Mouse (Mus musculus): ENCODE measurements around the gene Trim11.
"Not testable (repeated sequence)": the region's sequence is repeated elsewhere in the genome, so short reads cannot be mapped to it uniquely, and the experiment has no call there.

Trim11 gene

DNA sequence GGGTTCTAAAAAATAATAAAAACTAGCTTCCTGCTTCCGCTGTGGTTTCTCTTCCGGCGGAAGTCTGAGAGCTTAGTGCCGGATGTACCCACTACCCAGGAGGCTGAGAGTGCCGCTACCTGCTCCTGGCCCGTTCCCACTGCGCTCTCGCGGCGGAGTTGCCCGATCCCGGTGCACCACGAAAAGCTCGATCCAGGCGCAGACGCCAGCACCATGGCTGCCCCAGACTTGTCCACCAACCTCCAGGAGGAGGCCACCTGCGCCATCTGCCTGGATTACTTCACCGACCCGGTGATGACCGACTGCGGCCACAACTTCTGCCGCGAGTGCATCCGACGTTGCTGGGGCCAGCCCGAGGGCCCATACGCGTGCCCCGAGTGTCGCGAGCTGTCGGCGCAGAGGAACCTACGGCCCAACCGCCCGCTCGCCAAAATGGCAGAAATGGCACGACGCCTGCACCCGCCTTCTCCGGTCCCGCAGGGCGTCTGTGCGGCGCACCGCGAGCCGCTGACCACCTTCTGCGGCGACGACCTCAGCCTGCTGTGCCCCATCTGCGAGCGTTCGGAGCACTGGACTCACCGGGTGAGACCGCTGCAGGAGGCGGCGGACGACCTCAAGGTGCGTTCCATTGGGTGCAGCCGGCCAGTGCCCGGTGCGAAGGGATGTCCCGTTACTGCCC, at the start of gene Trim11:
Gene Trim11 (plus strand): TSS at position 67 of the 679 bp plus-strand sequence.
- in situ Hi-C loops (cut with MboI; ENCODE audit: low pct_unique_long_range_greater_than_20kb in 1 of 2, low sequenced_read_pairs in 2 of 2, unreplicated experiment in 1 of 2): no loop called here

DNA sequence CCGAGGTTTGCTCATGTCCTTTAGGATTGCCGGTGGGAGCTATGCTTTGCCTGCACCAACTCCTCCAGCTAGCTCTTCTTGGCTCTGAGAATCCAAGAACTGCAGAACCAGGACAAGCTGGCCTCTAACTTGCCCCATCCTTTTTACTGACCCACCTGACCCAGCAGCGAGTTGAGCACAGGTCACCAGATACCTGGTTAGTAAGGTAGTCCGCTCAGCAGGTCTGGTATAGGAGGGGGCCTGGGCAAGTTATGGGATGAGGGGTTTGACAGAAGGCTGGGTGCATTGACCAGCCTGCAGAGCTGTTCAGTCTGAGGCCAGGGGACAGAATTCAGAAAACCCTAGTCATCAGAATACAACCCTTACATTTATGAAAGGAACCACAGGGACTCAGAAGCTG, 48.8 kb upstream of the Trim11 start:
- in situ Hi-C loops (cut with MboI; ENCODE audit: low pct_unique_long_range_greater_than_20kb in 1 of 2, low sequenced_read_pairs in 2 of 2, unreplicated experiment in 1 of 2): no loop called here

DNA sequence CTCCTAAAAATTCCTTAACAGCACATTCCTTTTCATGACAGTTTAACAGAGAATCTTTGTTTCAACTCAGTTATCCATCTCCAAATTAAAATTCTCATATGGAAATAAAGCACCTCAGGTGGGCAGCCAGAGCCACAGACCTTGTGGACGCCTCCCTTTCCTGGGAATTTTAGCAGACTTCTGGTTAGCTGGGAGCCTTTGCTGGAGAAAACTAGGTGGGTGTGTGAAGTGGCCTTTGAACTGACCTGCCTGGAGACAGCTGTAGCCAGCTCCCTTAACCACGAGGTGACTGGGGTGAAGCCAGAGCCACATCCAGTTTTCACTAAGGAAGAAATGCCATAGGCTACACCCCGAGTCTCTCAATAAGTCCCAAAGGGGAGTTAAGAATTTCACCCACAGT, 48.3 kb upstream of the Trim11 start:
- in situ Hi-C loops (cut with MboI; ENCODE audit: low pct_unique_long_range_greater_than_20kb in 1 of 2, low sequenced_read_pairs in 2 of 2, unreplicated experiment in 1 of 2): no loop called here

DNA sequence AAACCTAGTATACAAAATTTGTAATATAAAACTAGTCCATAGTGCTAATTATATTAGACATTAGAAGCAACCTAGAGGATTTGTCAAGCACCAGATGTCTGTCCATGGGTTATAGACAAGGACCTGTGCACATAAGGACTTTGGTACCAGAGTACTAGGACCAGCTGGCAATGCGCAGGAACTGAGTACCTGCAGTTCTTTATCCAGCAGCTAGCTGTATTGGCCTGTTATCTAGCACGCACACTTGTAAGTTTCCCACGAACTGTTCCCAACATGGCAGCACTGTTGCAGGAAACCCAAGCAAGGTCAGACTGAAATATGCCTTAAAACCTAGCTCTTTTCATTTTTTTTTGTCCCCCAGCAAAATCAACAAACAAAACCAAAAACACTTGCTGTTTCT, 47.6 kb upstream of the Trim11 start:
- in situ Hi-C loops (cut with MboI; ENCODE audit: low pct_unique_long_range_greater_than_20kb in 1 of 2, low sequenced_read_pairs in 2 of 2, unreplicated experiment in 1 of 2): no loop called here

DNA sequence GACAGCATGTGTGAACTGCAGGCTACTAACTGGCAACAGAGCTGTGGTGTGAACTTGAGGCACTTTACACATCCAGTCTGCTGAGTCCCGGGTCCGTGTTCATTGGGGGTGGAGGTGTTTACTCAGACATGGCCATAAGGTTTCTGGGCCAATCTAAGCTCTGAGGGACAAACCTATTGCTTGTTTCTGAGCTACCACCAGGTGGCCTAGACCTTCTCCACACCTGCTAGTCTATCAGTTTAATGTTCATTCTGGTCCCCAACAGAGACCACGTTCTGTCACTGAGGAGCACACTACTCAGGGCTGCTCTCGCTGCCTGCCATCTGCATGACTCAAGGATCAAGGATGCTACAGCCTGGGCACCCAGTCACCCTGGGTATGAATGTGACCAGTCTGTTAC, 46.3 kb upstream of the Trim11 start:
- in situ Hi-C loops (cut with MboI; ENCODE audit: low pct_unique_long_range_greater_than_20kb in 1 of 2, low sequenced_read_pairs in 2 of 2, unreplicated experiment in 1 of 2): no loop called here

DNA sequence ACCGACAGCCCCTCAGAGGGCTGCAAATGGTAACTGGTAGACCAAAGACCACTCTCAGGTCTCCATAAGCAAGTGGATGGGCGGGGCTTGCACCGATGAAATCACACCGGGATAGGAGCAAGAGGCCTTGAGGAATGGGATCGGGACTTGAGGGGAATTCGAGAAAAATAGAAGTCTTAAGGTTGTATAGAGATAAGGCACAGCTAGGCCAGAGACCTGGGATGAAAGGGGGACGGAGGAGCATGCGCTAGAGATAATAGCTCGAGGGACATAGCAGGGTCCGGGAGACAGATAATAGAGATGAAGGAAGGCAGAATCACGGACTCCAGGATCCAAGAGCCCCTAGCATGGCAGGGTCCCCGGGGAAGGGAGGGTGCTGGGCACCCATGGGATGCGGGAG, 40.0 kb upstream of the Trim11 start:
- in situ Hi-C loops (cut with MboI; ENCODE audit: low pct_unique_long_range_greater_than_20kb in 1 of 2, low sequenced_read_pairs in 2 of 2, unreplicated experiment in 1 of 2): no loop called here

DNA sequence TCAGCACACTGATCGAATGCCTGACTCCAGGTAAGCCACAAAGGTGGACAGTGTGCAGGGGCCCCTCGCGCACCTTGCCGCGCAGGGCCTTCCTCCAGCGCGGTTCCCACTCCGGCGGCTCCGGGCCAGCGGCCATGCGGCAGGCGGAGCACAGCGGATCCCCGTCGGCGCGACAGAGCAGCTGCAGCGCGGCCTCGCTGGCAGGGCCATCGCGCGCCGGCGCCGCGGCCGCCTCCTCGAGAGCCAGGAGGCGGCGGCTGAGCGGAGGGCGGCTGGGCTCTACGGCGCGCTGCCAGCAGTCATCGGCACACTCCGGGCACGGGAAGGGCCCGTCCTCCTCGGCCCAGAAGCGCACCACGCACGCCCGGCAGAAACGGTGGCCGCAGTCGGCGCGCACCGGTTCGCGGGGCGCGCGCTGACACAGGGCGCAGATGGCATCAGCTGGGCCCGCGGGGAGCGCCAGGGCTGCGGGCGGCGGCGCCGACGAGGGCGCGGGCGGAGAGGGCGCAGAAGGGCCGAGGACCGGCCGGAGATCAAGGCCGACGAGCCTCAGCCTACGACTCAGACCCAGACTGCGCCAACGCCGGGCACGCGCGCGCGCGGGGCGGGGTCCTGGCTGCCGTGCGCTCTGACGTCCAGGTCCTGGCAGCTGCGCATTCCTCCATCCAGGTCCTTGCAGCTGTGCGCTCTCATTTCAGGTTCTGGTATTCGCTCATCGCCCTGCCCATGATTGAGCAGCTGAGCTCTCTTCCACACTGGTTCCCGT, 39.4 kb upstream of the Trim11 start, which contains the start of gene Rnf187:
Gene Rnf187 (minus strand): TSS at position 595 of the 766 bp plus-strand sequence.
- in situ Hi-C loops (cut with MboI; ENCODE audit: low pct_unique_long_range_greater_than_20kb in 1 of 2, low sequenced_read_pairs in 2 of 2, unreplicated experiment in 1 of 2): no loop called here

DNA sequence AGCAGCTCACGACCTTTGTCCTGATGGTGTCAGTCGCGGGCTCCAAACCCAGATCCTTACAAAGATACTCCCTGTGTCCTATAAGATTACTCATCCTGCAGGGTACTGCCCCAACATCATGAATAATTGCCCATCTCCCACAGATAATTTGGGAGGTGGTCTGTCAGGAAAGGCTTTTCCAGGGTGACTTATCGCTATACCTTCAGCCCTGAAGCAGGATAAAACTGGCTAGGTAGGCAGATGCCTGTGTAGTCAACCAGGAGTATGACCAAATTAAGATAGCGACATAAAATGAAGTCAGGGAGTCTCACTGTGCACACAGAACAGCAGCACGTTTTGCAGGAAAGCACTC, 38.8 kb upstream of the Trim11 start:
- in situ Hi-C loops (cut with MboI; ENCODE audit: low pct_unique_long_range_greater_than_20kb in 1 of 2, low sequenced_read_pairs in 2 of 2, unreplicated experiment in 1 of 2): no loop called here

DNA sequence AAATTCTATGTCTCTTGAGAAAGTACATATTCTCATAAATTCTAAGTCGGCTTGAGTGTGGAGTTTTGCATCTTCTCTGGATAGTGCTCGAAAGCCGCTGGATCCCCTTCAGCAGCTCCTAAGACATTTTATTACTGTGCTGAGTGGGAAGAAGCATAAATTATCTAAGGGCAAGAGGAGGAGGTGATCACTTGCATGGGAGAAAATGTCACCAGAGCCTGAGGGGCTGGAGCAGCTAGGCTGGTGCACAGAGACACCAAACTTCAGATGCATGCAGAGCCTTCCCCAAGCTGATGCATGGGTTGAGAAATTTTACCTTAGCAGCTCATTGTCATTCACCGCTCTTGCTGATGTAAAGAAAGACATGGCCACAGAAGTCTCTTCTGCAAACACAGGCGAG, 33.8 kb upstream of the Trim11 start:
- in situ Hi-C loops (cut with MboI; ENCODE audit: low pct_unique_long_range_greater_than_20kb in 1 of 2, low sequenced_read_pairs in 2 of 2, unreplicated experiment in 1 of 2): no loop called here

DNA sequence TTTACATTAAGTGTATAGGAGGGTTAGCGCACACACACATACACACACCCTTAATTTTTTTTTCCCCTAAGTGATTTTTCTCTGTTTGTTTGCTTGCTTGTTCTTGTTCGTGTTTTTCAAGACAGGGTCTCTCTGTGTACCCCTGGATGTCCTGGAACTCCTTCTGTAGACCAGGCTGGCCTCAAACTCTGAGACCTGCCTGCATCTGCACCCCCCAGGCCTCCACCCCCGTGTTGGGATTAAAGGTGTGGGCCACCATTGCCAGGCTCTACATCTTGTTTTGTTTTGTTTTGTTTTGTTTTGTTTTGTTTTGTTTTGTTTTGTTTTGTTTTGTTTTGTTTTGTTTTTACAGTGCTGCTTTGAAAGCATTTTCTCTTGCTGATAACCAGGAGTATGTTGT, 30.6 kb upstream of the Trim11 start:
- in situ Hi-C loops (cut with MboI; ENCODE audit: low pct_unique_long_range_greater_than_20kb in 1 of 2, low sequenced_read_pairs in 2 of 2, unreplicated experiment in 1 of 2): no loop called here

DNA sequence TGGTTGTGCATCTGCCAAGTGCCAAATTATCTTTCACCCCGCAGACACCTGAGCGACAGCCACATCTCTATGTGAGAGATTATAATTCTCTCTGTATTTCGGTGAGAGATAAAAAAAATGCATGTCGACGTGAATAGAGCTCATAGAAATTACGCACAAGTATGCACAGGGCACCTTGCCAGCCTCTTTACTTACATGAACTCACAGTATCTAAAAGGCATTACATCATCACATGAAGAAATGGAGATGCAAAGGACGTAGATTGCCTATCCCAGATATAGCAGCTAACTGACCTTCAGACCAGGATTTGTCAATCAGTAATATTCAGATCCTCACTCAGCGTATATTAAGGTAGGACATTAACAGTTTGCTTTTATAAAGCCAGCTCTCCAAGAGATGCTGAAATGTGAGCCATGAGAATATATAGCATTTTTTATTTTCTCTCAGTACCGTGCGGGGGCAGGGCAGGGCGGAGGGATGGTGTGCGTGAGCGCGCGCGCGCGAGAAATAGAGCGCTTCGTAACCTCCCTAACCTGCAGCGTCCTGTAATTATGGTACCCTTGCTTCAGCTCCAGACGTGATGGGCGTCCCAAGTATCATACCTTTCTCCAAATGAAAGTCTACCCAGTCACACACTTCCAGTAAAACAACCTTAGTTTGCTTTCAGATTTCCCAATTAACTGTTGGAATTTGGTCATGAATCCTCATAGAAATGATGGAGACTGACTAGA, 29.9 kb upstream of the Trim11 start:
- in situ Hi-C loops (cut with MboI; ENCODE audit: low pct_unique_long_range_greater_than_20kb in 1 of 2, low sequenced_read_pairs in 2 of 2, unreplicated experiment in 1 of 2): no loop called here

DNA sequence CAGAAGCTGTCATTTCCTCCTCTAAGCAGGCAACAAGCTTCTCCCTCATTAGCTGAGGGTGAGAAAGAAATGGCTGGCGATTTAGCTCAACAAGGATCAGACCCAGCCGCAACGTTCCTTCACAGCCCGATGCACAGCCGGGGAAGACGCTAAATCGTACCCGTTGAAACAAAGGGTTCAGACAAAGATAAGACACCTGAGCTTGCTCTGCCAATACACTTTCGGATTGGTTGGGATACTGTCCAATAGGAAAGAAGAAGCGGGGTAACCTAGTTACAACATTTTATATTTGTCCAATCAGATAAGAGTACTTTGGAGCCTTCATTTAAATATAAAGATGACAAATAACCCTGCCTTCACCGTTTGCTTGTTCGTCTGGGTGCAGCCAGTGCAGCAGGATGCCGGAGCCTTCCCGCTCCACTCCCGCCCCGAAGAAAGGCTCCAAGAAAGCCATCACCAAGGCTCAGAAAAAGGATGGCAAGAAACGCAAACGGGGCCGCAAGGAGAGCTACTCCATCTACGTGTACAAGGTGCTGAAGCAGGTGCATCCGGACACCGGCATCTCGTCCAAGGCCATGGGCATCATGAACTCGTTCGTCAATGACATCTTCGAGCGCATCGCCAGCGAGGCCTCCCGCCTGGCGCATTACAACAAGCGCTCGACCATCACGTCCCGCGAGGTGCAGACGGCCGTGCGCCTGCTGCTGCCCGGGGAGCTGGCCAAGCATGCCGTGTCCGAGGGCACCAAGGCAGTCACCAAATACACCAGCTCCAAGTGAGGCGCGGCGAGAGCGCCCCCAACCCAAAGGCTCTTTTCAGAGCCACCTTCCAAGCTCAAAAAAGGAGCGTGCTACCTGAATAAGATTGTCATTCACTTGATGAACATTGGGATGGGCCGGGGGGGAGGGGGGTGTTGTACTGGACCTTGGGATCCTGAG, 29.1 kb upstream of the Trim11 start, which contains the start of gene Hist3h2ba:
Gene Hist3h2ba (plus strand): TSS at position 379 of the 938 bp plus-strand sequence.
- in situ Hi-C loops (cut with MboI; ENCODE audit: low pct_unique_long_range_greater_than_20kb in 1 of 2, low sequenced_read_pairs in 2 of 2, unreplicated experiment in 1 of 2): no loop called here

DNA sequence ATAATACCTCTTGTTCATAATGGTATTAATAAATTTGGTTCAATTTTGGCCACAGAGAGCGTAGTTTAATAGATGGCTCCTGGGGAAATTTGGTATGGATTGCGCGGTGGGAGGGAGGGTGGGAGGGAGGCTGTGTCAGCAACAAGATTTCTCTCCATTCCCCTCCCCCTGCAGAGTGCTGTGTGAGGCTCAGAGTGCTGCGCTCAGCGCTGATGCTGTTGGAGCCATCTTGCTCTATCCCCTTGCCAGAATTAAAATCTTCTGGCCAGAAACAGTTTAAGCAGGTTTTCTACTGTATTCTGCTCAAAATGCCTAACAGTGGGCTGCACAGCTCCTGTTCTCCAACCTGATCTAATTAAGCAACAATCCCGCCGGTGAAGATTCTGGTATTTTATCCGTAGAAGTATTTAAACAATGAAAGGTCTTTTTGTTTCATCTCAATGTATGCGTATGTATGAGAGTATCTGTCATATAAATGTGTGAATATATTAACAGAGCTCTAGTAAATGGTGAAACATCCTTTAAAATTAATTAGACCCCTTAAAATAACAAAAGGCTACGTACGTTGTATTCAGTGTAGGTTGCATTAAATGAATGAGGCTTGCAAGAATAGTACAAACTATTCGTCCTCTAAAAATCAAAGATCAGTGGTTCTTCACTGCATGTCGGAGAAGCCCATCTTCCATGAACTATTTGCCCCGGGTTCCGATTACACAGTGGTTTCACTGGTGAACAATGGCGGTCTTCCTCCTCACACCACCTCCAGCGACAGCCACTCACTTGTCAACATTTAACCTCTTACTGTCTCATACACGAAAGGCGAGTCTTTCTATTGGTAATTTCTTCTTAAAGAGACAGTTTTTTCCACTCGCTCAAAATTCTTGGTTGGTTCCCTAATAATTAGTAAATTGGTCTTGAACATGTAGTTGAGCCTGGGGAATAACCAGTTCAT, 28.1 kb upstream of the Trim11 start:
- in situ Hi-C loops (cut with MboI; ENCODE audit: low pct_unique_long_range_greater_than_20kb in 1 of 2, low sequenced_read_pairs in 2 of 2, unreplicated experiment in 1 of 2): no loop called here

DNA sequence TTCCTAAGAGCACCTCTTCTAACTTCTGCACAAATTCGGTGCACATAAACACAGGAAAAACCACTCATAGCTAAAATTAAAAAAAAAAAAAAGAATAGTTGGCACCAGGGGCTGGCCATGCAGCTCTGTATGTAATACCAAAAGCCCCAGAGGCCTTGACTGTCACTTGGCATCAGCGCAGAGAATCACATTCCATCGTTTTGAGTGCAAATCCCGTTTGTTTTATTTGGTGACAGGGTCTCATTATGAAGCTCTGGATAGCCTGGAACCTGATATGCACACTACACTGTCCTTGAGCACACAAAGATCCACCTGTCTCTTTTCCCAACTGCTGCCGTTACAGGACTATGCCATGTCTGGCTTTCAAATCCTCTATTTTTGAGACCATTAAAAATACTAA, 26.7 kb upstream of the Trim11 start:
- in situ Hi-C loops (cut with MboI; ENCODE audit: low pct_unique_long_range_greater_than_20kb in 1 of 2, low sequenced_read_pairs in 2 of 2, unreplicated experiment in 1 of 2): no loop called here

DNA sequence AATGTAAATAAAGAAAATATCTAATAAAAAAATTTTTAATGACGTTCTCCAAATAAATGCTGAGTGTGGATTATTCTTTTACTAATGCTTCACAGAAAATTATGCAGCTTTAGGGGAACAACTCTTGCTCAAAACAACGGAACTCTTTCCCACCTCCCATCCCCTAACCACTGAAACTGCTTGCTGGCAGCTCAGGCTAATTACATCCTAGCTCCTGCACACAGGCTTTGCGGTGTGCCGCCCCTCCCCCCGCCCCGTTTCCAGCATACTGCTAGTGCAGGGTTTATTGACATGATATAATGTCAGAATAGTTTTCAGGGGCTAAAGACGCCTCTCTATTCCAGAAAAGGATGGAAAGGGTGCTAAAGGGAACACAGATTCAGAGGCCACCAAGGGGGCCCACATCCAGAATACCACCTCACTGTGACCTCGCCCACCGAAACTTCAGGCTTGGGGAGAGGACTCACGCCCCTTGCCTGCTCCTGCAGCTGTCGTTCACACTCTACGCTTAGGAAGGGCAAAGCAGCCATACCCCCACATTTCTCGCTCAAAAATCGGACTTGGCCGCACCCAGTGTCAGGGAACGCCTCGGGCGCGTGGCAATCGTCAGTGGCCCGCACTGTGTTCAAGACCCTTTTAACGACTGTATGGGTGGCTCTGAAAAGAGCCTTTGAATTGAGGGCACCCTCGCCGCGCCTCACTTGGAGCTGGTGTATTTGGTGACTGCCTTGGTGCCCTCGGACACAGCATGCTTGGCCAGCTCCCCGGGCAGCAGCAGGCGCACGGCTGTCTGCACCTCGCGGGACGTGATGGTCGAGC, 24.3 kb upstream of the Trim11 start:
- in situ Hi-C loops (cut with MboI; ENCODE audit: low pct_unique_long_range_greater_than_20kb in 1 of 2, low sequenced_read_pairs in 2 of 2, unreplicated experiment in 1 of 2): no loop called here

DNA sequence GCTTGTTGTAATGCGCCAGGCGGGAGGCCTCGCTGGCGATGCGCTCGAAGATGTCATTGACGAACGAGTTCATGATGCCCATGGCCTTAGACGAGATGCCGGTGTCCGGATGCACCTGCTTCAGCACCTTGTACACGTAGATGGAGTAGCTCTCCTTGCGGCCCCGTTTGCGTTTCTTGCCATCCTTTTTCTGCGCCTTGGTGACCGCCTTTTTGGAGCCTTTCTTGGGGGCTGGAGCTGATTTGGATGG, 23.8 kb upstream of the Trim11 start:
- in situ Hi-C loops (cut with MboI; ENCODE audit: low pct_unique_long_range_greater_than_20kb in 1 of 2, low sequenced_read_pairs in 2 of 2, unreplicated experiment in 1 of 2): not testable (repeated sequence)
